Mouse (Mus musculus) MEL (cell line): Measurements from ENCODE around the gene Nol12. TPM values are rescaled to one million over a fixed set of nuclear protein-coding genes. Genes with fewer than 3 reads are reported as not detected.

ENCODE experiments used
- DNase-seq: peaks from one replicate; pipeline ENCODE4 v3.0.0; 2011; ENCODE audit warnings: low read depth, low spot score
- H3K27ac ChIP-seq: 2 replicates; pipeline ENCODE4 v1.5.1; 2012; ENCODE audit warnings: low read depth, mild to moderate bottlenecking, control low read depth, low read length, moderate library complexity; ENCODE audit not compliant: control insufficient read depth
- H3K27me3 ChIP-seq, 2 experiments: fragments of 150-350 bp in 1 of 2; sonication (generic) in 1 of 2; 2 replicates each; pipeline ENCODE4 v1.6.1; 2012; ENCODE audit warnings: low read length in 2 of 2, mild to moderate bottlenecking in 2 of 2, improper control_type of control experiment in 1 of 2, moderate library complexity in 1 of 2; ENCODE audit not compliant: insufficient read depth in 2 of 2, control insufficient read depth in 1 of 2
- H3K36me3 ChIP-seq, 2 experiments: 2 replicates each; pipeline ENCODE4 v1.6.1; 2012 to 2014; ENCODE audit warnings: low read length in 2 of 2, improper control_type of control experiment in 1 of 2, inconsistent platforms in 1 of 2, mild to moderate bottlenecking in 1 of 2; ENCODE audit not compliant: insufficient read depth in 2 of 2, control insufficient read depth in 1 of 2
- H3K4me1 ChIP-seq, 2 experiments: fragments of 150-350 bp in 1 of 2; sonication (generic) in 1 of 2; 2 replicates each; pipeline ENCODE4 v1.6.1; 2012; ENCODE audit warnings: low read length in 2 of 2, improper control_type of control experiment in 1 of 2, mild to moderate bottlenecking in 1 of 2; ENCODE audit not compliant: insufficient read depth in 2 of 2, control insufficient read depth in 1 of 2
- H3K4me3 ChIP-seq, 2 experiments: fragments of 150-350 bp in 1 of 2; sonication (generic) in 1 of 2; 2 replicates each; pipeline ENCODE4 v1.5.1; 2012; ENCODE audit warnings: low read depth in 2 of 2, low read length in 2 of 2, mild to moderate bottlenecking in 2 of 2, moderate library complexity in 2 of 2, control low read depth in 1 of 2, improper control_type of control experiment in 1 of 2; ENCODE audit not compliant: control insufficient read depth in 1 of 2, insufficient read depth in 1 of 2
- H3K79me2 ChIP-seq: 2 replicates; pipeline ENCODE4 v1.6.1; 2012; ENCODE audit warnings: mild to moderate bottlenecking, low read length, moderate library complexity; ENCODE audit not compliant: control insufficient read depth, poor library complexity, insufficient read depth
- H3K9ac ChIP-seq: 2 replicates; pipeline ENCODE4 v1.6.1; 2012; ENCODE audit warnings: low read depth, mild to moderate bottlenecking, control low read depth, low read length, moderate library complexity; ENCODE audit not compliant: control insufficient read depth, poor library complexity, severe bottlenecking
- H3K9me3 ChIP-seq: fragments of 150-350 bp; sonication (generic); replicated peaks from 2 replicates; pipeline ENCODE4 v1.6.1; 2012; ENCODE audit warnings: mild to moderate bottlenecking, low read length, improper control_type of control experiment, moderate library complexity; ENCODE audit not compliant: insufficient read depth
- GABPA ChIP-seq: IDR thresholded peaks from 2 replicates; pipeline ENCODE4 v1.6.1; 2012; ENCODE audit warnings: low read depth, mild to moderate bottlenecking, inconsistent platforms, low read length, improper control_type of control experiment, moderate library complexity
- GATA1 ChIP-seq: IDR thresholded peaks from 2 replicates; pipeline ENCODE4 v1.6.1; 2011; ENCODE audit warnings: low read depth, low read length, improper control_type of control experiment
- HCFC1 ChIP-seq: IDR thresholded peaks from 2 replicates; pipeline ENCODE4 v1.6.1; 2012; ENCODE audit warnings: low read depth, mild to moderate bottlenecking, inconsistent platforms, low read length, improper control_type of control experiment, moderate library complexity
- MAX ChIP-seq: IDR thresholded peaks from 2 replicates; pipeline ENCODE4 v1.6.1; 2011; ENCODE audit warnings: low read length, improper control_type of control experiment
- MAZ ChIP-seq: IDR thresholded peaks from 2 replicates; pipeline ENCODE4 v1.6.1; 2012; ENCODE audit warnings: low read depth, mild to moderate bottlenecking, inconsistent platforms, low read length, improper control_type of control experiment
- MEF2A ChIP-seq: IDR thresholded peaks from 2 replicates; pipeline ENCODE4 v1.6.1; 2014; ENCODE audit warnings: low read depth, mild to moderate bottlenecking, inconsistent platforms, low read length, improper control_type of control experiment; ENCODE audit not compliant: poor library complexity, insufficient replicate concordance, severe bottlenecking; ENCODE audit errors: extremely low read depth
- MXI1 ChIP-seq: IDR thresholded peaks from 2 replicates; pipeline ENCODE4 v1.6.1; 2011; ENCODE audit warnings: mild to moderate bottlenecking, low read depth, low read length, improper control_type of control experiment
- NELFE ChIP-seq: IDR thresholded peaks from 2 replicates; pipeline ENCODE4 v1.6.1; 2011; ENCODE audit warnings: low read depth, low read length, improper control_type of control experiment
- NRF1 ChIP-seq: IDR thresholded peaks from 2 replicates; pipeline ENCODE4 v1.6.1; 2014; ENCODE audit warnings: low read depth, mild to moderate bottlenecking, inconsistent platforms, low read length, improper control_type of control experiment, moderate library complexity; ENCODE audit not compliant: poor library complexity, insufficient read depth, severe bottlenecking
- SIN3A ChIP-seq: IDR thresholded peaks from 2 replicates; pipeline ENCODE4 v1.6.1; 2012; ENCODE audit warnings: low read length, improper control_type of control experiment, inconsistent platforms
- TCF12 ChIP-seq: IDR thresholded peaks from 2 replicates; pipeline ENCODE4 v1.6.1; 2014; ENCODE audit warnings: low read depth, mild to moderate bottlenecking, inconsistent platforms, low read length, improper control_type of control experiment, moderate library complexity
- UBTF ChIP-seq: IDR thresholded peaks from 2 replicates; pipeline ENCODE4 v1.6.1; 2012; ENCODE audit warnings: low read depth, mild to moderate bottlenecking, inconsistent platforms, low read length, improper control_type of control experiment, moderate library complexity, borderline replicate concordance; ENCODE audit not compliant: insufficient read depth
- USF1 ChIP-seq: IDR thresholded peaks from 2 replicates; pipeline ENCODE4 v1.6.1; 2014; ENCODE audit warnings: low read depth, mild to moderate bottlenecking, inconsistent platforms, low read length, improper control_type of control experiment, moderate library complexity
- USF2 ChIP-seq, 2 experiments: IDR thresholded peaks; 2 replicates each; pipeline ENCODE4 v1.6.1; 2011 to 2012; ENCODE audit warnings: improper control_type of control experiment in 2 of 2, low read length in 2 of 2, borderline replicate concordance in 1 of 2, inconsistent platforms in 1 of 2, low read depth in 1 of 2, mild to moderate bottlenecking in 1 of 2; ENCODE audit not compliant: insufficient read depth in 1 of 2
- polyA plus RNA-seq, 2 experiments: library from polyadenylated mRNA; stranded (reverse) in 1 of 2; unstranded in 1 of 2; fragments of >175 nt in 1 of 2; fragments of >200 nt in 1 of 2; gene quantifications; 2 replicates each; pipeline versions ENCODE4 v1.2.1 to v1.2.4; 2012; ENCODE audit warnings: low replicate concordance in 2 of 2, low read depth in 1 of 2; ENCODE audit not compliant: insufficient read length in 2 of 2, insufficient read depth in 1 of 2, missing spikeins in 1 of 2
- total RNA-seq: library from RNA; depleted of rRNA; stranded (reverse); fragments of 300-350 nt; gene quantifications from 2 replicates; pipeline ENCODE4 v1.2.3, GENCODE M21; 2012

Nol12 gene
- total and polyA plus RNA-seq, 3 experiments = 40.8 to 127 TPM; not detected in 1

DNA sequence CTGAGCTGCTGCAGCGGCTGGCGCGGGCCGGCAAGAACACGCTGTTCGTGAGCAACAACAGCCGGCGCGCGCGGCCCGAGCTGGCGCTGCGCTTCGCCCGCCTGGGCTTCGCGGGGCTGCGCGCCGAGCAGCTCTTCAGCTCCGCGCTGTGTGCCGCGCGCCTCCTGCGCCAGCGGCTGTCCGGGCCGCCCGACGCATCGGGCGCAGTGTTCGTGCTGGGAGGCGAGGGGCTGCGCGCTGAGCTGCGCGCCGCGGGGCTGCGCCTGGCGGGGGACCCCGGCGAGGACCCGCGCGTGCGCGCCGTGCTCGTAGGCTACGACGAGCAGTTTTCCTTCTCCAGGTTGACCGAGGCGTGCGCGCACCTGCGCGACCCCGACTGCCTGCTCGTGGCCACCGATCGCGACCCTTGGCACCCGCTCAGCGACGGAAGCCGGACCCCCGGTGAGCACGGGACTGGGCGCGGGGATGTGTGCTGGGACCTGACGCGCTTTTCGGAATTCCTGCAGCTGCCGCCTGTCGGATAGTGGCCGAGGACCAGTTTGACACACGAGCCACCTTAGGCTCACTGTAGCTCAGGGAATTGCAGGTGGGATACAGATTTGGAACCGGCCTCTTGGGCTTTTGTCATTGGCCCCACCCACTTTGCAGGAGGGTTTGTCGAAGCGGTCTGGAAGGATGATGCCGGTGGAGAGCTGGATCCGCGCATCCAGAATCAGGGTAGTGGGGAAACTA, 20.5 kb upstream of the Nol12 start:
- Histone ChIP-seq H3K4me1 (peaks cover 2 to 26% of the 10 kb centered on the region in 2 experiments), H3K9ac (peak overlapping the region; percentile 73), H3K4me3 (peak overlapping the region; percentile 63 to 74), H3K9me3 (no peaks in the 10 kb centered on the region), H3K36me3 (peaks cover 4 to 10% of the 10 kb centered on the region in 2 experiments; a peak in 3 of 4 replicates), H3K27ac (peak overlapping the region; percentile 35), H3K27me3 (no peaks in the 10 kb centered on the region), H3K79me2 (peaks cover 21% of the 10 kb centered on the region)
- DNase-seq = peak; percentile 67
- TF ChIP-seq TCF12 (no peak), GABPA (no peak), USF2 (IDR thresholded peaks at IDR 0.05; ENCODE audit: borderline replicate concordance in 1 of 2, insufficient read depth in 1 of 2, low read depth in 1 of 2, low read length in 2 of 2) (no peak), MXI1 (0 out of 2 replicates have a peak, but pooled peaks have one; percentile 35), HCFC1 (no peak), MEF2A (no peak), MAX (no peak), UBTF (0 out of 2 replicates have a peak, but pooled peaks have one; percentile 37), MAZ (no peak), SIN3A (0 out of 2 replicates have a peak, but pooled peaks have one; percentile 36), NRF1 (peak; percentile 67)

GRCm38 (mm10) chr15:78914823-78915659, 19.7 kb upstream of the Nol12 start:
- Histone ChIP-seq H3K4me1 (peaks cover 4 to 28% of the 10 kb centered on the region in 2 experiments), H3K4me3 (peak overlapping the region; percentile 63 to 74), H3K79me2 (peaks cover 21% of the 10 kb centered on the region), H3K9ac (peak overlapping the region; percentile 73), H3K27me3 (no peaks in the 10 kb centered on the region), H3K36me3 (peaks cover 0 to 9% of the 10 kb centered on the region in 2 experiments; a peak in 2 of 4 replicates), H3K9me3 (no peaks in the 10 kb centered on the region), H3K27ac (no peak overlapping the region)
- DNase-seq = no peak
- TF ChIP-seq USF1 (no peak), NELFE (0 out of 2 replicates have a peak, but pooled peaks have one; percentile 21), GATA1 (no peak)
